ENCODE assay signal across 9 mouse cellular contexts in genomic region chr9:107590058-107590772, GRCm38 (mm10). TPM values are rescaled to one million over a fixed set of nuclear protein-coding genes. Genes with fewer than 3 reads are reported as not detected.
DNase-seq lines count a peak whose midpoint lies in the region; ATAC-seq lines count a peak whose summit lies in the region.
"Had no signal": no experiment of that assay in that cellular context is flagged by ENCODE, and none has a peak within 500 bp of the region (broad histone marks: within the 10 kb centered on the region; RNA-seq: fewer than 3 reads in every experiment).

No protein-coding gene starts in this region.

- no peak for ATAC-seq in cerebellum, adult (ENCODE audit: insufficient number of reproducible peaks, low FRiP score, low TSS enrichment)
- ATAC-seq: forebrain, postnatal 0 days had no signal

- DNase-seq in cerebellum, adult 9-11 months = peak; percentile 76
- peak; percentile 66 for DNase-seq in gastrocnemius, postnatal 14 days
- peak; percentile 83 to 84 for DNase-seq in kidney, postnatal 36 days
- peak; percentile 82 for DNase-seq in skeletal muscle tissue, adult 2 months (ENCODE audit: low read depth, low spot score)
- DNase-seq in urinary bladder, adult 2 months (ENCODE audit: low spot score) = no peak
- no peak for DNase-seq in MN1 (ENCODE audit: low spot score)
- no peak for DNase-seq in urinary bladder, postnatal 10 days (ENCODE audit: low spot score)
- DNase-seq: forebrain, postnatal 0 days had no signal

- intact Hi-C loops in gastrocnemius, postnatal 14 days (cut with DNase I; ENCODE audit: low total_unique reads) = no loop called here

RNA-seq across cellular contexts. Expression of gene Ifrd2, which starts 2.8 kb away (rescaled TPM):
- total RNA-seq in gastrocnemius, postnatal 14 days (2021) = 10 to 100 TPM; 33.5 to 42.7 TPM
- polyA plus RNA-seq in urinary bladder, adult 2 months (2012; rRNA removed) = 31.3 and 36.0 TPM in 2 replicates

RNA-seq across cellular contexts. Expression of gene Hyal3, which starts 9.6 kb away (rescaled TPM):
- under 1 TPM; 0.23 to 0.49 TPM for total RNA-seq in gastrocnemius, postnatal 14 days (2021)
- 0.50 and 0.52 TPM in 2 replicates for polyA plus RNA-seq in urinary bladder, adult 2 months (2012; rRNA removed)

RNA-seq across cellular contexts. Expression of gene Naa80, which starts 11.5 kb away (rescaled TPM):
- total RNA-seq in gastrocnemius, postnatal 14 days (2021) = 10 to 100 TPM; 12.0 TPM
- 24.6 and 37.3 TPM in 2 replicates for polyA plus RNA-seq in urinary bladder, adult 2 months (2012; rRNA removed)

RNA-seq across cellular contexts. Expression of gene Hyal1, which starts 13.5 kb away (rescaled TPM):
- 1 to 10 TPM; 2.6 to 2.7 TPM for total RNA-seq in gastrocnemius, postnatal 14 days (2021)
- 16.8 and 24.9 TPM in 2 replicates for polyA plus RNA-seq in urinary bladder, adult 2 months (2012; rRNA removed)

RNA-seq across cellular contexts. Expression of gene Sema3b, which starts 18.8 kb away (rescaled TPM):
- total RNA-seq in gastrocnemius, postnatal 14 days (2021) = 10 to 100 TPM; 27.6 to 35.2 TPM
- 57.1 and 71.0 TPM in 2 replicates for polyA plus RNA-seq in urinary bladder, adult 2 months (2012; rRNA removed)

Comparison
In these comparisons a context has a peak if more than half of its experiments do, and no peak if none do; other contexts are left out.
1. DNase-seq: peak in cerebellum, adult 9-11 months (single experiment), gastrocnemius, postnatal 14 days (single experiment), kidney, postnatal 36 days (2 of 2) and skeletal muscle tissue, adult 2 months (single experiment); none in urinary bladder, adult 2 months (single experiment), MN1 (single experiment) and urinary bladder, postnatal 10 days (single experiment).